Mouse (Mus musculus): ENCODE data around the gene Pafah2.
A peak's percentile ranks its signal among the peaks of the same experiment; 100 is the strongest.
"Not testable (repeated sequence)": the region's sequence is repeated elsewhere in the genome, so short reads cannot be mapped to it uniquely, and the experiment has no call there.

Pafah2 gene

DNA sequence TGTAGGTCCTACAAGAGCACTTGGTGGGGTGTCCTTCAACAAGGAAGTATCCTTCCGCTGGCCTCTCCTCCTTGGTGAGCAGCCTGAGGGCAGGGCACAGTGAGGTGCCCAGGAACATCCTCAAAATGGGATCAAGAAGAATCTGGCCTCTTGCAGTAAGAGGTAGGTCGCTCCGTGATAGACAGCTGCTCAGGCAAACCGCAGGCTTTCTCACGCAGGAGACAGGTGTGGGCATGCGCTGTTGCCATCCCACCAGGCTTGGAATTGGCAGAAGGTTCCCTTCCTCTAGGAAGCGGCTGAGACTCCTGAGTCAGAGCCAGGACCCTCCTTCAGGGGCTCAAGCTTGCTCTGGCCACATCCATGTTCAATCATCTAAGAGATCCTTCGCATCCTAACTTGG lies 22.8 kb upstream of the Pafah2 start:
- no peak for DNase-seq (ENCODE audit: low spot score in 2 of 2)

DNA sequence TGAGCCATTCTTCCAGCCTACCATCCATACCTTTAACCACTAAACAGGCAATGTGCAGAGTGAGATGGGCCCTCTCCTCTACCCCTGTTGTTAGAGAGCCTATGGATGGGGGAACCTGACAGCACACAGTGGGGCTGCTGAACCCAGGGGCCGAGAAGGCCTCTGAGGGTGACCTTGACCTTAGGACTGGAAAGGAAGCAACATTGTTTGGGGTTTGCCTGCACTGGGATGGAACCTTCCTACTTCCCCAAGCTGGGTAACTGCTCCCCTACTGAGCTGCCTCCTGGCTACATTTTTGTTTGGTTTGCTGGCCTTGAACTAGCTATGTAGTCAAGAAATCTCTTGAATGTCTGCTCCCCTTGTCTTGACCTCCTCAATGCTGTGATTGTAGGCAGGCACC lies 21.8 kb upstream of the Pafah2 start:
- no peak for DNase-seq (ENCODE audit: low spot score in 2 of 2)

DNA sequence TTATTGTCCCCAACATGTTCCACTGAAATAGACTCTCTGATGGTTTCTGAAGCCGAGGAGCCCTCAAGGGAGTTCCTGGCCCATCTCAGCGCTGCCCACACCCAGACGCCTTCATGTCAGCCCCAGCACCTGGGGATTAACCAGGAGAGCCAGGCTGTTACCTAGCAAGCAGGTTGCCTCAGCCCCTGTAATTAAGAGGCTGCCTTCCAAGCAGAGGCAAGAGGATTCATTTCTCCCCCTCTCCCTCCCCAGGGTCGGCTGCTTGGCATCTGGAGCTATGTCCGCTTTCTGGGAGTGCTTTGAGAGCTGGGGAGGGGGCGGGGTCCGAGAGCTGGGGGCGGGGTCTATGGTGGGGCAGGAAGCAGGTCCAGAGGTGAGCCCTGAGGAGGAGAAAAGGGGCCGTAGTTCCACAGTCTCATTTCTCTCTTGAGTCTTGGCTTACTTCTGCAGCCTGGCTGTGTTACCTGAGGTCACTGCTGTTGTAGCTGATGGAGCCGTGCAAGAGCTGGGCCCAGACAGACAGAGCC lies 18.0 kb upstream of the Pafah2 start:
- no peak for DNase-seq (ENCODE audit: low spot score in 2 of 2)

DNA sequence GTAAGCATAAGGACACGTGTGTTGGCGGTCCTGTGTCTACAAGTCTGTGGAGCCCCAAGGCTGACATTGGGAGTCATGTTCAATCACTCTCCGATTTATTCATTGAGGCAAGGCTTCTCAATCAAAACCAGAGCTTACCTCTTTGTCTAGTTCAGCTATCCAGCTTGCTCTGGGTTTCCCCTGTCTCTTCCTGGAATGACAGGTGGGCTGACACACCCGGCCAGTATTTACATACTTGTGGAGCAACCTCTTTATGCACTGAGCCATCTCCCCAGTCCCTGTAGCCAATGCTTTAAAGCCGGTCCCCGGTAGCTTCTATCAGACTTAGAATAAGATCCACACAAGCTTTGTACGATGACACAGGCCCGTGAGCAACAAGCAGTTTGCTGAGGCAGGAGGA lies 16.6 kb upstream of the Pafah2 start:
- no peak for DNase-seq (ENCODE audit: low spot score in 2 of 2)

DNA sequence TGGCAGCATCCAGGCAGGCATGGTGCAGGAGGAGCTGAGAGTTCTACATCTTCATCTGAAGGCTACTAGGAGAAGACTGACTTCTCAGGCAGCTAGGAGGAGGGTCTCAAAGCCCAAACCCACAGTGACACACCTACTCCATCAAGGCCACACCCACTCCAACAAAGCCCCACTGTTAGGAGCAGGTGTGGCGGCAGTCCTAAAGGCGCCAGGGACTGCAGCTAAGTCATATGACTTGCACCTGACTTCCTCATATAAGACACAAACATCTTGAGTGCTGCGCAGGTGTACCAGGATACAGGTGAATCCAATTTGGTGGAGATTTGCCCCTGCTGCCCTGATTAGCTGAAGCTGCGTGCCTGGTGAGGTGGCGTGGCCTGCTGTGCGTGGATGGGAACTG lies 12.4 kb upstream of the Pafah2 start, which contains the start of gene Extl1:
TSS of gene Extl1 (minus strand) at position 101 of the 400 bp plus-strand sequence.
- not testable (repeated sequence) for DNase-seq (ENCODE audit: low spot score in 2 of 2)

DNA sequence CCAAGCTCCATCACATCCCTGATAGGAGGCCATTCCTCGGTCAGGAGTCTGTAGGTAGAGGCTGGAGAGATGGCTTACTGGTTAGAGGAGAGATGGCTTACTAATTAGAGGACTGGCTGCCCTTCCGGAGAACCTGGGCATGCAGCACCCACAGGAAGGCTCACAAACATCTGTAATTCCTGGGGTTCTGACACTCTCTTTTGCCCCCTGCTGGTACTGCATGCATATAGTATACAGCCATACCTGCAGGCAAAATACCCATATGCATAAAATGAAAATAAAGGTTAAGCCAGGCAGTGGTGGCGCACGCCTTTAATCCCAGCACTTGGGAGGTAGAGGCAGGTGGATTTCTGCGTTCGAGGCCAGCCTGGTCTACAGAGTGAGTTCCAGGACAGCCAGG lies 8.9 kb upstream of the Pafah2 start:
- DNase-seq (ENCODE audit: low spot score in 2 of 2): no peak

DNA sequence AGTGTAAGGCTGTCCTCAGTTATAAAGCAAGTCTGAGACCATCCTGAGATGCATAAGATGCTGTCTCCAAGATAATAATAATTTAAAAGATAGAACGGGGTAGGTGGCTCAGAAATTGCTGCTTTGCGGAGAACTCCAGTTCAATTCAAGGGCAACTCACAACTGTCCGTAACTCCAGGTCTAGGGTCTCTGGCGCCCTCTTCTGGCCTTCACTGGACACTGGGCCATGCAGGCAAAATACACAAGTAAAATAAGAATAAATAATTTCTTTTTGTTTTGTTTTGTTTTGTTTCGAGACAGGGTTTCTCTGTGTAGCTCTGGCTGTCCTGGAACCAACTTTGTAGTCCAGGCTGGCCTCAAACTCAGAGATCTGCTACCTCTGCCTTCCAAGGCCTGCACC lies 7.7 kb upstream of the Pafah2 start:
- DNase-seq (ENCODE audit: low spot score in 2 of 2): no peak

DNA sequence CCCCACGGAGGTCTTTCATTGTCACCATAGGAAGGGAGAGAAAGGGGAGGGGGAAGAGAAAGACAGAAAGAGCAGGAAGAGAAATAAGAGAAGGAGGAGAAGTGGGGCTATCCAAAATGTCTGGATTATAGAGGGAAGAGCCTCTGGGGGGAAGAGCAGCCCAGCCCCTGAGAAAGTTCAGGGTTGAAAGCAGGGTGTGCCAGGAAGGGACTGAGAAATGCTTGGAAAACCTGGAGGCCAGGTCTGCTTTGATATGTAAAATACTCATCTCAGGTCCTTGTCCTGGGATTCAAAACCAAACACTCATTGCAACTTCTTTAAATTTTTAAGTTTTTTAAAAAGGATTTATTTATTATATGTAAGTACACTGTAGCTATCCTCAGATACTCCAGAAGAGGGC lies 4.5 kb upstream of the Pafah2 start:
- DNase-seq (ENCODE audit: low spot score in 2 of 2): no peak

DNA sequence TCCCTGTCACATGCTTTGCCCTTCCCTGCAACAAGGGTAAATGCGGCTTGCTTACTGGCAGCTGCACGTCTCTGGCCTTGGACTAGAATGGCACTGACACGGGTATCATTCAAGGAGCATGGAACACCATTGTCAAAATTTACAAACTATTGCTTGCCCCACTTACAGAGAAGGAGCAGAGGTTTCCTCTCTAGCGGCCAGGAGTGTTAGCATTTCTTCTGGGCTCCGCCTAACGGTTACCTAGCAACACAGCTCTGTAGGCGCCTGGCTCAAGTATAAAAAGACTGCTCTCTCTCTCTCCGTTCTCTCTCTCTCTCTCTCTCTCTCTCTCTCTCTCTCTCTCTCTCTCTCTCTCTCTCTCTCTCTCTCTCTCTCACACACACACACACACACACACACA lies 3.5 kb upstream of the Pafah2 start:
- no peak for DNase-seq (ENCODE audit: low spot score in 2 of 2)

DNA sequence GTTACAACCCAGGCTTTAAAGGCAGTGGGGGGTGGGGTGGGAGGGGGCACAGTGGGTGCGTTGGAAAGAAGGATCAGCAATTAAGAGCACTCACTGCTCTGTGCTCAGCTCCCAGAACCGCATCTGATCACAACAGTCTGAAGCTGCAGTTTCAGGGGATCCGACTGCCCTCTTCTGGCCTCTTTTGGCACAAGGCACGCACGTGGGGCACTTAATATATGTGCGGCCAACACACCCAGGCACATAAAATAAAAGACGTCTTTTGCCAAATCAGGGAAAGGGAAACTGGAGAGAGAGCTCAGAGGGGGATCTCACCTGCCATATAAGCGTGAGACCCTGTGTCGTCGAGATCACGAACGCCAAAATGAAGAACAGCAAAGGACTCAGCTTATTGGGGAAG lies 3.1 kb upstream of the Pafah2 start:
- DNase-seq (ENCODE audit: low spot score in 2 of 2): no peak

DNA sequence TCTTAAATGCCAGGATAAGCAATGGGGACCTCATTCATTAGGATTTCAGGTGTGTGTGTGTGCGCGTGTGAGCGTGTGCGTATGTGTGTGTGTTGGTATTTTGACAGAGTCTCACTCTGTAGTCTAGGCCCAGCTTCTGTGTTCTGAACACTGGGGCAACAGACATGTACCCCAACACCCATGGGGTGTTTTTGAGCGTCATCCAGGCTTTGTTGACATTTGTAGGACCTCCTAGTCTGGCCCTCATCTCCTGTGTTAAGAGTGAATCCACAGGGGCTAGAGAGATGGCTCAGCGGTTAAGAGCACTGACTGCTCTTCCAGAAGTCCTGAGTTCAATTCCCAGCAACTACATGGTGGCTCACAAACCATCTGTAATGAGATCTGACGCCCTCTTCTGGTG lies 978 bp upstream of the Pafah2 start:
- DNase-seq (ENCODE audit: low spot score in 2 of 2): no peak

DNA sequence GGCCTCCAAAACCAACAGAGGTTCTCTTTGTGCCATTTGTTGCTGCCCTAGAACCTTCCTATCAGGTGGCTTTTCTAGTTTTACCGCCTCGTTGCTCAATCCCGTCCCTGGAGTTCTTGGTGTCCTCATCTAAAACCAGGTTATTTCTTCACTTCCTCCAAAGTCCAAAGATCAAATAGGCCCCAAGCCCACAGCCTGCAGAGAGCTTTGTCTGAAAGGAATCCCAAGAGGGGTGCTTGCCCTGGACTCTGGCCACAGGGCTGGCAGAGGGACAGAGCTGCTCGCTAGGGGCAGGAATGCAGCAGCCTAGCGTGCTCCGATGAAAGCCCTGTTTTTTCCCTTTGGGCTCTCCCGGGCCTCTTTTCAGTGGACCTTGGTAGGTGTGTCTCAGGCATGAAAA lies 1.0 kb downstream of the Pafah2 start:
- DNase-seq (ENCODE audit: low spot score in 2 of 2): no peak

DNA sequence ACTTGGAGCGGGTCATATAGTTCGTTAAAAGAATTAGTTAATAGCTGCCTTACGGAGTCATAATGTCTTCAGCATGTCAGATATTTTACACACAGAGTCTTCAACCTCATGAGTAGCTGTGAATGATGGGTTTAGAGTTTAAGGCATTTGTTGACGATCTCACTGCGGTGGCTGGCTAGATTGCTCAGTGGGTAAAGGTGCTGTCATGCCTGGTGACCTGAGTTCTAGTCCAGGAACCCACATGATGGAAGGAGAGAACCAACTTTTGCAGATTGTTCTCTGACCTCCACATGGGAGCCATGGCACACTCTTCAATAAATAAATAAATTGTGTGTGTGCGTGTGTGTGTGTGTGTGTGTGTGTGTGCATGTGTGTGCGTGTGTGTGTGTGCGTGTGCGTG lies 1.6 kb downstream of the Pafah2 start:
- no peak for DNase-seq (ENCODE audit: low spot score in 2 of 2)

DNA sequence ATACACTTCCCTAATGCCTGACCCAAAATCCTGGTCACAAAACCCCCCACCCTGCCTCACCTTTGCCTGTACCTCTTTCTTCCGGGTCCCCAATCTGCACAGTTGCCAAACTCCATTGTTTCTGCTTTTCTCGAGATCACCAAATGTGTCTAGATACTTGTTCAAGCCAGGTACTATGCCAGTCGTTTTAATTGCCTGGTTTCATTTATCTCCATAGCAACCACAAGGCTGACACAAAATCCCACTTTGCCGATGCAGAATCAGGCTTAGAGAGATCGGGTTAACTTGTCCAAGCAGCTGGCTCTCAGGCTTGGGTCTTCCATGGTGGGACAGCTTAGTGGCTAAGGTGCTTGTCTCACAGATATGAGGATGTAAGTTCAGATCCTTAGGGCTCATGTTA lies 4.1 kb downstream of the Pafah2 start:
- DNase-seq (ENCODE audit: low spot score in 2 of 2): no peak

DNA sequence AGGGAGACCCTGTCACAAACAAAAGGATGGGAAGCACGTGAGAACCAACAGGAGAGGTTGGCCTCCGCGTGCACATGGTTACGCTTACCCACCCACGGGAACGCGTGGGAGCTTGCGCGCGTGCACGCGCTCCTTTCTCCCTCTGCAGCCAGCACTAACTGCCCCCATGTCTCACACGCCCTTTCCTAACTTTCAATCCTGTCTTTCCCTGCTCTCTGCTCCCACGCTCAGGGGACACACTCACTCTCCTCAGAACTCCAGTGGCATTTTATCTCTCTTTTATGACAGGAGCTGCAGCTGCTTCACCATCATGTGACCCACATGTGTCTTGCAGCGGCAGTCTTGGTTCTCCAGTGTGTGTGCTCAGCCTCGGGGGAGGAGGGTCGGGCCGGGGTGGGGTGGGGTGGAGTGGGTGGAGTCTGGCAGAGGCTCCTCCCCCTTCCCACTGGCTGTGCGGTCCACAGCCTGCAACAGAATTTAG lies 5.1 kb downstream of the Pafah2 start:
- peak; percentile 61 to 67 for DNase-seq (ENCODE audit: low spot score in 2 of 2)

DNA sequence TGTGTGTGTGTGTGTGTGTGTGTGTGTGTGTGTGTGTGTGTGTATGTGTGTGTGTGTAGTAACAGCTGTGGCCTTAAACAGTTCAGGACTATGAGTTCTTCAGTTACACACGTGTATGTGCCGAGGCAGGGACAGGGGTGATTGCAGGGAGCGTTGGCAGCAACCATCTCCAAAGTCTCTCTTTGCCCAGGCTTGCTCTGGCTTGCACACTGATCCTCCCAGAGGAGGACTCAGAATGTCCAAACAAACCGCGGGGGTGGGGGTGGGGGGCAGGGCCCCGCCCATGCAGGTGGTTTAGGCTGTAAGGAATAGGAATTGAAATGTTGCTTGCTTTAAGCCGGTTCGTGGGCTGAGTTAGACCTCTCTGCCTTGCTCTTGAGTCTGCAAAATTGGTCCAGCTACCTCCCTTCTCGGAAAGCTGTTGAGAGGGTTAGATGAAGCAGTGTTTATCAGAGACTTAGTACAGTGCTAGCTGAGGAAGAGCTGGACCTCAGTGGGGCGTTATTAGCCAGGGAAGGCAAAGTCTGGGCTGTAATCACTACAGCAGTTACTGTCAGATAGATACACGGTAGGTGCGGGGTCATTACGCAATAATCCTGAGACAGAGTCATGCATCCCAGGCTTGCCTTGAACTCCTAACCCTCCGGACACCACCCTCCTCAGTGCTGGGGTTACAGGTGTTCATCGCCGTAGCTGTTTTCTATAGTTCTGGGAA lies 5.9 kb downstream of the Pafah2 start:
- DNase-seq (ENCODE audit: low spot score in 2 of 2): no peak

DNA sequence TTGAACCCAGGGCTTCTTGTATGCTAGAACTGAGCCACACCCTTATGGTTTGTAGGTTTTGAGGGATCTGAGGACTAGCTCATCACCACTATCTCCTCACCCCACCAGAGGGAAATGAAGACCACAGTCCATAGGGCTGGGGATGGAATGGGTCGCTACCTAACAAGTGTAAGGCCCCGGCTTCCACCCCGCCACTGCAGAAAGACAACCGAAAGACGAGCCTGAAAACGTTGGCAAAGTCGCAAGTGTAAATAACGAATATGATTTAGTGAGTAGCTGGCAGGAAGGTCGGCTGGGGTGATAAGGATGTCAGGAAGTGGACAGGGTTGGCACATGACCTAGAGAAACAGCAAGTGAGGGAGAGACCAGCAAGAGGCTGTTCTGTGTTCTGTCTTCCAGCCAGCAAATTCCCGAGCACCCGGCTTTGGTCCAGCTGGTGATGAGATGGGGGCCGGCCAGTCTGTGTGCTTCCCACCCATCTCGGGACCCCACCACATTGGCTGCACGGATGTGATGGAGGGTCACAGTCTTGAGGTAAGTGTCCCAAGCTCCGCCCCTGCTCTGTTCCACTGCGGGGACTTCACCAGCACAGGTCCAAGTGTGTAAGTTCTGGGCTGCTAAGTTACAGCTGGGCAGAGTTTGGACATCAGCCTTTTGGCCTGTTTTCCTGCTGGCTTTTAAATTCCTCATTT lies 6.6 kb downstream of the Pafah2 start:
- DNase-seq (ENCODE audit: low spot score in 2 of 2): no peak

DNA sequence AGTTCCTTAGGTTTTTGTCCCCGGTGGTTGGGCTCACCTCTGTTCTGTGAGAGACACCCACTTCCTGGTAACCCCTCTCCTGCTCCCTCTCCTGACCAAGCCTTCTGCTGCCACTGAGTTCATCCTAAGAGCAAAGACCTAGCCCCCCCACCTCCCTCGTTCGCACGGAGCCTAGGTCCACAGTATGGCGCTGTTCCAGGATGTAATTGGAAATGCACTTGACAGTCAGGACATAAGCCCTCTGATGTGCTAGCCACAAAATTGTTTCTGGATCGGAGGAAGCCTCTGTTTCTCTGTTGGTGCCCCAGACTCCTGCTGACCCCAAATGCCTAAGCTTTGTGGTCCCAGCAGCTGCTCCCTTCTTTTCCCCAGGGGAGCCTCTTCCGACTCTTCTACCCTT lies 7.6 kb downstream of the Pafah2 start:
- DNase-seq (ENCODE audit: low spot score in 2 of 2): no peak

DNA sequence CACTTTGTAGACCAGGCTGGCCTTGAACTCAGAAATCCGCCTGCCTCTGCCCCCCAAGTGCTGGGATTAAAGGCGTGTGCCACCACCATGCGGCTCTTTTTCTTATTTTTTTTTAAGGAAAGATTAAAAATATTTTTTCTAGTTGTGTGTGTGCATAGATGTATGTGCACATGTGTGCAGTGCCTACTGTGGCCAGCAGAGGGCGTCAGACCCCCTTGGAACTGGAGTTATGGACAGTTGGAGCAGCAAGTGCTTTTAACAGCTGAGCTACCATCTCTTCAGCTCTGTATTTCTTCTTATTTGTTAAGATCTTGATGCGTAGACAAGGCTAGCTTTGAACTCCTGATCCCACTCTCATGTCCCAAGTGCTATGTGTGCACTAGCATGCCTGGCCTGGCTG lies 13.2 kb downstream of the Pafah2 start:
- DNase-seq (ENCODE audit: low spot score in 2 of 2): no peak

DNA sequence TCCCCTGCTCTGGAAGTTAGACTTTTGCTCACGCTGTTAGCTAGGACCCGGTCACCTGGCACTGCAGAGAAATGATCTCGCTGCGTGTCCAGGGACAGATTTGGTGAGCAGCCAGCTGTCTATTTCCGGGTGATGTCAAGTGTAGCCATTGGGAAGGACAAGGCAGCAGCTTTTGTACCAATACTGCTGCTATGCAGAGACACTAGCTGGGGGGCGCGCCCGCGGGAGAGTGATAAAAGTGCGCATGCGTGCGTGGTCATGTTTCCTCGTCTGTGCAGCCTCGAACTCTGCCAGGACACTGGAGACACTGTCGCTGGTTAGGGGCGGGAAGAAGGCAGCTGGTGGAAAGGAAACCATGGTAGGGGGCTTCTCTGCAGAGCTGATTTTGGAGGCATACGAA lies 20.1 kb downstream of the Pafah2 start:
- DNase-seq (ENCODE audit: low spot score in 2 of 2): no peak

DNA sequence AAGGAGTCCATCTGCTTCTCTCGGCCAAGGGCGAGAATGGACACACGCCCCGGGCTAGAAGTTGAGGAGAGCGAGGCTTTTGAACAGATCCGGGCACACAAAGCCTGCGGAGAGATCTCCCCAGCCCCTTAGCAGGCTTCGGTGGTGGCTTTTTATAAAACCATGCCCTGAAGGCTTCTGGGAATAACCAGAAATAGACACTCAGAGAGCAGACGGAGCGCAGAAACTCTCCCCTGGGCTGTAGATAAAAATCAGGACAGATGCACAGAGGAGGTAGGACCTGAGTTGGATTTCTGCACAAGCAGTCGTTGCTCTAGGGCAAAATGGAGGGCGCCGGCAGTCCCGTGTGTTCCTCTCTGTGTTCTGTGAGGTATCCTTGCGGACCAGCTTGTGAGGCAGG lies 20.5 kb downstream of the Pafah2 start:
- DNase-seq (ENCODE audit: low spot score in 2 of 2): no peak

DNA sequence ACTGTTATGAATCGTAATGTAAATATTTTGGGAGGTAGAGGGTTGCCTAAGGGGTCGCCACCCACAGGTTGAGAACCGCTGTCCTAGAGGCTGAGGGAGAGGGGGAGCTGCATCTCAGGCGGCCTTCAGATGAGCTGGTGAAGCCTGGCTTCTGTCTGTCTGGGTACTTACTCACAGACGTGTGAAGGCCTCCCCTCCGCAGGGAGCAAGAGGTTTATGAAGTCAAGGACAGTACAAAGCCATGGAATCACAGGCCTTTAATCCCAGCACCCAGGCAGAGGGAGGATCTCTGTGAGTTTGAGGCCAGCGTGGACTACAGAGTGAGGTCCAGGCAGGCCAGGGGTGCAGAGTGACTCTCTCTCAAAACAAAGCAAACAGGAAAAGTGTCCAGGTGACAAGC lies 21.0 kb downstream of the Pafah2 start:
- DNase-seq (ENCODE audit: low spot score in 2 of 2): no peak

DNA sequence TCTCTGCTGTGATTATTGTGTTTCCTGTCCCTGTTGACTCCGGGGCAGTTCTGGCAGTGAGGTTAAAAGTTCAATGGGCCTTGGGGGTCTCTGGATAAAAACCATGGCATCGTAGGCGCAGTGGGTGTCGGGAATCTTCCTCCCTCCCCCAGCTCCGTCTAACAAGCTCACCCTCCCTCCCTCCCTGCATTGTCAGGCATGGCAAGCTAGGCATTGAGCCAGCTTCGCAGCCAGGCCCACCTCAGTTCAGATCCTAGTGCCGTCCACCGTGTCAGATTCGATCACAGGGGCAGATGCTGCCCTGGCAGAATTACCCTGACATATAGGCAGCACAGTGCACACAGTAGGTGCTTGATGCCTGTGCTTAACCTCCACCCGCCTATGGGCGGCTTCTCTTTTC lies 25.9 kb downstream of the Pafah2 start:
- no peak for DNase-seq (ENCODE audit: low spot score in 2 of 2)

Measured in frontal cortex, postnatal 25 days (tissue).